Mouse (Mus musculus) CH12.LX (cell line): ENCODE measurements at regions not wholly inside any gene's neighbourhood (a gene's known extent, or its start where the extent isn't known, plus 50 kb on each side); places are given as distances from the start of the nearest gene placed in this dataset.

ENCODE experiments used
- DNase-seq: peaks from one replicate; pipeline ENCODE4 v3.0.0-alpha.2; 2013; ENCODE audit errors: extremely low read depth
- H3K27ac ChIP-seq: 2 replicates; pipeline ENCODE4 v1.5.1; 2012; ENCODE audit warnings: low read depth, mild to moderate bottlenecking, control low read depth, moderate library complexity; ENCODE audit not compliant: insufficient read depth
- H3K27me3 ChIP-seq: replicated peaks from 2 replicates; pipeline ENCODE3; 2012; ENCODE audit warnings: inconsistent platforms
- H3K36me3 ChIP-seq, 2 experiments: replicated peaks in 1 of 2; 2 replicates each; pipeline versions ENCODE3 to v1.6.1; 2012; ENCODE audit warnings: inconsistent platforms in 1 of 2, low read length in 1 of 2, mild to moderate bottlenecking in 1 of 2, mixed read lengths in 1 of 2, moderate library complexity in 1 of 2; ENCODE audit not compliant: control insufficient read depth in 1 of 2, insufficient read depth in 1 of 2
- H3K4me1 ChIP-seq, 2 experiments: 2 replicates each; pipeline ENCODE4 v1.6.1; 2012; ENCODE audit warnings: inconsistent platforms in 1 of 2, moderate library complexity in 1 of 2; ENCODE audit not compliant: insufficient read depth in 2 of 2, control insufficient read depth in 1 of 2
- H3K4me2 ChIP-seq: 2 replicates; pipeline ENCODE4 v1.6.1; 2012; ENCODE audit warnings: low read depth, mild to moderate bottlenecking, control low read depth; ENCODE audit not compliant: poor library complexity, insufficient read depth, severe bottlenecking
- H3K4me3 ChIP-seq, 3 experiments: fragments of 150-350 bp in 1 of 3; sonication (generic) in 1 of 3; replicated peaks in 1 of 3; 2 replicates each; pipeline versions ENCODE3 to v1.5.1; 2011 to 2012; ENCODE audit warnings: low read depth in 2 of 3, low read length in 2 of 3, mild to moderate bottlenecking in 2 of 3, moderate library complexity in 2 of 3, control low read depth in 1 of 3, improper control_type of control experiment in 1 of 3, inconsistent platforms in 1 of 3, mixed read lengths in 1 of 3; ENCODE audit not compliant: poor library complexity in 1 of 3
- H3K79me2 ChIP-seq: replicated peaks from 2 replicates; pipeline ENCODE4 v1.6.1; 2012; ENCODE audit warnings: mild to moderate bottlenecking, moderate library complexity; ENCODE audit not compliant: control insufficient read depth, poor library complexity, insufficient read depth, severe bottlenecking; ENCODE audit errors: extremely low read depth
- H3K9ac ChIP-seq: 2 replicates; pipeline ENCODE4 v1.6.1; 2012; ENCODE audit warnings: low read depth, mild to moderate bottlenecking, control low read depth, moderate library complexity; ENCODE audit not compliant: insufficient read depth
- H3K9me3 ChIP-seq: replicated peaks from 2 replicates; pipeline ENCODE3; 2012; ENCODE audit warnings: low read length, inconsistent platforms, mixed read lengths
- BHLHE40 ChIP-seq: IDR thresholded peaks from 2 replicates; pipeline ENCODE4 v1.6.1; 2011; ENCODE audit warnings: mild to moderate bottlenecking, low read depth, low read length, improper control_type of control experiment
- CTCF ChIP-seq, 2 experiments: IDR thresholded peaks in 1 of 2; conservative IDR thresholded peaks in 1 of 2; 2 replicates each; pipeline ENCODE4 v1.5.1; 2011 to 2012; ENCODE audit warnings: low read depth in 2 of 2, low read length in 2 of 2, improper control_type of control experiment in 1 of 2, inconsistent platforms in 1 of 2, mild to moderate bottlenecking in 1 of 2, moderate library complexity in 1 of 2
- ELF1 ChIP-seq: IDR thresholded peaks from 2 replicates; pipeline ENCODE4 v1.6.1; 2014; ENCODE audit warnings: low read depth, mild to moderate bottlenecking, inconsistent platforms, low read length, improper control_type of control experiment
- EP300 ChIP-seq: IDR thresholded peaks from 2 replicates; pipeline ENCODE4 v1.6.1; 2011; ENCODE audit warnings: low read length, improper control_type of control experiment
- ETS1 ChIP-seq: conservative IDR thresholded peaks from 2 replicates; pipeline ENCODE4 v1.6.1; 2012; ENCODE audit warnings: low read depth, mild to moderate bottlenecking, inconsistent platforms, low read length, improper control_type of control experiment, moderate library complexity
- IRF4 ChIP-seq: IDR thresholded peaks from 2 replicates; pipeline ENCODE4 v1.6.1; 2014; ENCODE audit warnings: low read depth, mild to moderate bottlenecking, inconsistent platforms, low read length, improper control_type of control experiment
- JUN ChIP-seq: IDR thresholded peaks from 2 replicates; pipeline ENCODE4 v1.6.1; 2011; ENCODE audit warnings: low read depth, mild to moderate bottlenecking, low read length, improper control_type of control experiment, moderate library complexity; ENCODE audit not compliant: insufficient read depth
- JUND ChIP-seq: conservative IDR thresholded peaks from 2 replicates; pipeline ENCODE4 v1.6.1; 2011; ENCODE audit warnings: low read depth, low read length, improper control_type of control experiment
- MAX ChIP-seq: IDR thresholded peaks from 2 replicates; pipeline ENCODE4 v1.6.1; 2011; ENCODE audit warnings: low read length, improper control_type of control experiment
- MAZ ChIP-seq: IDR thresholded peaks from 2 replicates; pipeline ENCODE4 v1.6.1; 2012; ENCODE audit warnings: low read depth, mild to moderate bottlenecking, inconsistent platforms, low read length, improper control_type of control experiment, moderate library complexity
- NELFE ChIP-seq: IDR thresholded peaks from 2 replicates; pipeline ENCODE4 v1.6.1; 2011; ENCODE audit warnings: low read depth, low read length, improper control_type of control experiment
- NRF1 ChIP-seq: IDR thresholded peaks from 2 replicates; pipeline ENCODE4 v1.6.1; 2014; ENCODE audit warnings: low read depth, mild to moderate bottlenecking, inconsistent platforms, low read length, improper control_type of control experiment, moderate library complexity
- POLR2AphosphoS2 ChIP-seq: IDR thresholded peaks from 2 replicates; pipeline ENCODE4 v1.6.1; 2011; ENCODE audit warnings: low read depth, low read length, improper control_type of control experiment
- RAD21 ChIP-seq: IDR thresholded peaks from 2 replicates; pipeline ENCODE4 v1.6.1; 2011; ENCODE audit warnings: low read depth, mild to moderate bottlenecking, low read length, improper control_type of control experiment, moderate library complexity
- SIN3A ChIP-seq: IDR thresholded peaks from 2 replicates; pipeline ENCODE4 v1.6.1; 2012; ENCODE audit warnings: low read length, improper control_type of control experiment, inconsistent platforms
- TCF12 ChIP-seq: IDR thresholded peaks from 2 replicates; pipeline ENCODE4 v1.6.1; 2014; ENCODE audit warnings: low read depth, mild to moderate bottlenecking, inconsistent platforms, low read length, improper control_type of control experiment
- USF1 ChIP-seq: IDR thresholded peaks from 2 replicates; pipeline ENCODE4 v1.6.1; 2014; ENCODE audit warnings: low read depth, mild to moderate bottlenecking, inconsistent platforms, low read length, improper control_type of control experiment
- USF2 ChIP-seq: conservative IDR thresholded peaks from 2 replicates; pipeline ENCODE4 v1.6.1; 2011; ENCODE audit warnings: low read depth, low read length, improper control_type of control experiment
- ZC3H11A ChIP-seq: IDR thresholded peaks from 2 replicates; pipeline ENCODE4 v1.6.1; 2012; ENCODE audit warnings: low read depth, mild to moderate bottlenecking, inconsistent platforms, low read length, improper control_type of control experiment
- dilution Hi-C: fragments of 300-500 bp; cut with MboI; formaldehyde crosslinking; loops from 2 replicates; pipeline ENCODE4 v1.14.3; 2020; ENCODE audit warnings: low sequenced_read_pairs; ENCODE audit not compliant: extremely low pct_unique_long_range_greater_than_20kb, extremely low pct_ligation_motif_present
- in situ Hi-C: fragments of 300-500 bp; cut with MboI; formaldehyde crosslinking; loops from 3 replicates; pipeline ENCODE4 v1.14.3; 2019; ENCODE audit warnings: low sequenced_read_pairs, low pct_ligation_motif_present, low pct_unique_long_range_greater_than_20kb, mixed read lengths

DNA sequence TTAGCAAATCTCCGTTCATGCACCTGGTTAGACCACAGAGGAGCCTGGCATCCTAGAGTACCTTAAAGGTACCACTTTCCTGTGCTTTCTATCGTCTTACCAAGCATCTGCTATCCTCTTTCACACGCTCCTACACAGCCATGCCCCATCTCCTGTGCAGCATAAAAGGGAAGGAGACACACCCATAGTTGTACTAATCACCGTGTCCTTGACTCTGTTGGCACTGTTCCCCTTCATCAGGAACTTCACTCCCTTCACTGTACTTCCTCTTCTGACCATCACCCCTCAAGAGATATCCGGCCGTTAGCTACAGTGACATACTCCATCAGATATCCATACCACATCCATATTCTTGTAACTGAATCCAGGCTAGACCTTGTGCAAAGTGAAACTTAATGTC lies 186.6 kb downstream of the Cd47 start:
- Histone ChIP-seq H3K9me3 (no peaks in the 10 kb centered on the region), H3K4me1 (peaks cover 21 to 27% of the 10 kb centered on the region in 2 experiments), H3K36me3 (no peaks in the 10 kb centered on the region), H3K4me3 (no peak overlapping the region), H3K27me3 (no peaks in the 10 kb centered on the region), H3K79me2 (no peaks in the 10 kb centered on the region), H3K9ac (no peak overlapping the region), H3K4me2 (no peak overlapping the region), H3K27ac (no peak overlapping the region)
- TF ChIP-seq POLR2AphosphoS2: no peak
- no peak for TF ChIP-seq TCF12
- TF ChIP-seq ETS1: no peak
- no peak for TF ChIP-seq USF2
- TF ChIP-seq ELF1: no peak
- no peak for TF ChIP-seq ZC3H11A
- TF ChIP-seq JUND: no peak
- in situ Hi-C loops: no loop called here
- dilution Hi-C loops: no loop called here
- no peak for DNase-seq

DNA sequence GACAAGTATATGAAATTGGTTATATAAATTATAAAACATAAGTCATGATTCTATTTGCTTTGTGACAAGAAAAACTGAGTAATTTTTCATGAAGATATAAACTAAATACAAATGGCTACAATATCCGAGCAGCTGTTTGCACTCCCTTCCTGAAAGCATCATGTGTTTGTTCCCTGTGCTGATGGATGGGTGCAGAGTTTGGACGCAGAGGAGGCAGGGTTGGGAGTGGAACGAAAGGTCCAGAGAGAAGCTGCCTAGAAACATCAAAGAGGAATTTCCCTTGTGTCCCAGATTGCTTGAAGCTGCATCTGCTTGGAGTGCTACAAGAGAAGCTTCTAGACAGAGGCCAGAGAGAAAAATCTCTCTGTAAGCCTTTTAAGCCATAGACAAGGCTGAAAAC lies 195.5 kb downstream of the Cd47 start:
- H3K36me3 ChIP-seq: no peaks in the 10 kb centered on the region
- no peaks in the 10 kb centered on the region for H3K79me2 ChIP-seq
- no peak for DNase-seq
- peaks cover 3% of the 10 kb centered on the region for H3K9me3 ChIP-seq
- H3K4me2 ChIP-seq: no peak overlapping the region
- dilution Hi-C loops: no loop called here
- no peaks in the 10 kb centered on the region for H3K27me3 ChIP-seq
- TF ChIP-seq NRF1 (no peak), USF1 (no peak), EP300 (no peak), JUN (no peak), MAZ (no peak), RAD21 (no peak), BHLHE40 (no peak), NELFE (no peak), SIN3A (no peak), MAX (no peak), USF2 (no peak), IRF4 (no peak), CTCF (conservative IDR thresholded peaks at IDR 0.05 in 1 of 2, IDR thresholded peaks at IDR 0.05 in 1 of 2; ENCODE audit: low read depth in 2 of 2, low read length in 2 of 2) (no peak)
- in situ Hi-C loops: no loop called here
- H3K27ac ChIP-seq: no peak overlapping the region
- H3K9ac ChIP-seq: no peak overlapping the region
- no peak overlapping the region for H3K4me3 ChIP-seq
- H3K4me1 ChIP-seq: peaks cover 6 to 8% of the 10 kb centered on the region in 2 experiments; a peak in 3 of 4 replicates
